Mouse (Mus musculus): ENCODE measurements around the gene S1pr5. TPM values are rescaled to one million over a fixed set of nuclear protein-coding genes. Genes with fewer than 3 reads are reported as not detected.
"Not testable (repeated sequence)": the region's sequence is repeated elsewhere in the genome, so short reads cannot be mapped to it uniquely, and the experiment has no call there.

Gene S1pr5
- 4.7 and 5.9 TPM in 2 replicates for total RNA-seq (2017)

DNA sequence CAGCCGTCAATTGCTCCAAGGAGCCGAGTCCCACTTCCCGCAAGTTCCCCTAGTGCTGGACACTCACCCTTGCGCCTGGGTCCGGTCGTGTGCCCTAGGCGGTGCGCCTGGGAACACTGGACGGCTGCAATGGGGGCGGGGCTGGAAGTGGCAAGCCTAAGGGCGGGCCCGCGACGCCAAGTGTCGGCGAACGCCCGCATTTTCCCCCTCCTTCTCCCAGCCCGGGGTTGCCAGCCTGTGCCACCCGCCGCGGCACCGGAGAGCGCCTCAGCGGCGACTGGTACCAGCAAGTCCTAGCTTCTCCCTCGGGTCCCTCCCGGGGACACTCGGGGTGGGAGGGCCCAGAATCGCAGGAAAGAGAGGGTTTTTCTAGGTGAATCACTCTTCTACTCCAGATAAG, at the start of gene S1pr5:
TSS of gene S1pr5 (minus strand) at position 118 of the 400 bp plus-strand sequence.
- no peak for ATAC-seq (ENCODE audit: extremely low read depth, insufficient number of reproducible peaks, low FRiP score, poor library complexity, severe bottlenecking)

DNA sequence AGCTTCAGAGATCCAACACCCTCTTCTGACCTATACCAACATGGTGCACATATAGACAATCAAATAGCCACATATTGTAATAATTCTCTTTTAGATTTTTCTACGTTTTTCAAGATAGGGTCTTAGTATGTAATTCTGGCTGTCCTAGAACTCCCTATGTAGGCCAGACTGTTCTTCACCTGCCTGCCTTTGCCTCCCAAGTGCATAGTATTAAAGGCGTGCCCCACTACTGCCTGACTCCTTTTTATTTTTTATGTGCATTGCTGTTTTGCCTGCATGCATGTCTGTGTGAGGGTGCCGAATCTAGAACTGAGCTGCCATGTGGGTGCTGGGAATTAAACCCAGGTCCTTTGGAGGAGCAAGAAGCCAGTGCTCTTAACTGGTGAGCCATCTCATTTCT, 44.0 kb upstream of the S1pr5 start:
- ATAC-seq (ENCODE audit: extremely low read depth, insufficient number of reproducible peaks, low FRiP score, poor library complexity, severe bottlenecking): no peak

DNA sequence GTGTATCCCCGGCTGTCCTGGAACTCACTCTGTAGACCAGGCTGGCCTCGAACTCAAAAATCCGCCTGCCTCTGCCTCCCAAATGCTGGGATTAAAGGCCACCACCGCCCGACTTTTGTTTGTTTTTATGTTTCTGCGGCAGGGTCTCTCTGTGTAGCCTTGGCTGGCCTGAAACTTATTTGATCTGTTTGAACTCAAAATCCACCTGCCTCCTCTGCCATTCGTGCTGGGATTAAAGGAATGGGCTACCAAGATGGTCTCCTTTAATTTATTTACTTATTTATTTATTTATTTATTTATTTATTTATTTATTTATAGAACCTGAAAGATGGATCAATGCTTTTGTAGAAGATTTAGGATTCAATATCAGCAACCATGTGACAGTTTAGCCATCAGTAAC, 43.6 kb upstream of the S1pr5 start:
- ATAC-seq (ENCODE audit: extremely low read depth, insufficient number of reproducible peaks, low FRiP score, poor library complexity, severe bottlenecking): not testable (repeated sequence)

DNA sequence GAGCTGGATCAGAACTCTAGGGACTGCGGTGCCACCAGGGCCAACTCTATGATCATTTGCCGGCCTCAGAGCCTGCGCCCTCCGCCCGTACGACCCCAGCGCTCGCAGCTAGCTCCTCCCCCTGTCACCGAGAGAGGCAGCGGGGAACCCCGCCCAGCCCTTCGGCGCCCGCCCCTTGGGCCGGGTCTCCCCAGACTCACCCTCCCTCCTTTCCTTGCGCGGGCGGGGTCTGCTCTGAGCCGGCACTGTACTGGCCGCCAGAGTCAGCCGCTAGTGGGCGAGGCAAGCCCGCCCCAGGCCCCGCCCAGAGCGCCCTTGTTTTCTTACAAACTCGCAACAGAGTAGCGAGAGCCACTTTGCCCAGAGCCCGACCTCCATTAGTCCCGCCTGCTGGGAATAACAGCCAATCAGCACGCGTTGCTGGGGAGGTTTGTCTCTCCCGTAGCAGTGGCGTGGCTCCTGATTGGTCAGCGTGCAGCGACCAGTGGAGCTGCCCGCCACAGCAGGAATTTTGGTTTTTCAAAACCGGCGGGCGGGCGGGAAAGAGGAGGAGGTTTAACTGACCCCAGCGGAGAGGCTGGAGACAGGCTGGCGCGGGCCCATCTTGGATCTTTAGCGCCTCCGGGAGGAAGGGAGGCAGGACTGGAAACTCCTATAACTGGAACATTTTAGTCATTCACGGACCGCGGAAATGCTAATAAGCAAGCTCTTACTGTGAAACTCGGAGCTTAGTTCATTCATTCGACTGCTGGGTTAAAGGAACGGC, 43.0 kb upstream of the S1pr5 start, which contains the start of gene Cdkn2d:
TSS of gene Cdkn2d (minus strand) at position 386 of the 766 bp plus-strand sequence.
- ATAC-seq (ENCODE audit: extremely low read depth, insufficient number of reproducible peaks, low FRiP score, poor library complexity, severe bottlenecking): peak; percentile 72

DNA sequence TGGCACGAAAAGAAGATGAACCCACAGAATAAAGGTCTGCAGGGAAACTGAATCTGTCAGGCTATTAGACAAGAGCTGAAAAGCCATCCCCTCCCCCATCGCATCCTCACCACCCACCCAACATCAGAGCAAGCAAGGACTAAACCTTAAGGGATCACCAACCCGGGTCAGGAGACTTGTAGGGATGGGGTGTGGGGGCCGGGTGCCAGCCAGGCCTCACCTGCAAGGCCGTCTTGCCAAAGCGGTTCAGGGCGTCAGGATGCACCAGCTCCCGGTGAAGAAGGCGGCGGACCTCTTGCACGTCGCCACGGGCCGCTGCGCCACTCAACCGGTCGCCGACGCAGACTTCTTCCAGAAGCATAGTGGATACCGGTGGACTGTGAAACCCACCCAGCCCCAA, 42.3 kb upstream of the S1pr5 start:
- ATAC-seq (ENCODE audit: extremely low read depth, insufficient number of reproducible peaks, low FRiP score, poor library complexity, severe bottlenecking): no peak

DNA sequence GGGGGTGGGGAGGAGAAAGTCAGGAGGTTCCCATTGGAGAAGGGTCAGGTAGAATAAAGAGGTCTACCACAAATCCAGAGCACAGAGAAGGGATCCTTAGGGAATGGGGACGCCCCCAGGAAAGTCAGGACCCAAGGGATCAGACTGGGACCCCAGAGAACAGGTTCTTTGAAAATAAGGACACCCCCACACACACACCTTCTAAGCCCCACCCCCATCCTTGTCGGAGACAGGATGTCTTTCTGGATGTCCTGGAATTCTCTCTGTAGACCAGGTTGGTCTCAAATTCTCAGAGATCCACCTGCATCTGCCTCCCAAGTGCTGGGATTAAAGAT, 41.1 kb upstream of the S1pr5 start:
- ATAC-seq (ENCODE audit: extremely low read depth, insufficient number of reproducible peaks, low FRiP score, poor library complexity, severe bottlenecking): no peak

DNA sequence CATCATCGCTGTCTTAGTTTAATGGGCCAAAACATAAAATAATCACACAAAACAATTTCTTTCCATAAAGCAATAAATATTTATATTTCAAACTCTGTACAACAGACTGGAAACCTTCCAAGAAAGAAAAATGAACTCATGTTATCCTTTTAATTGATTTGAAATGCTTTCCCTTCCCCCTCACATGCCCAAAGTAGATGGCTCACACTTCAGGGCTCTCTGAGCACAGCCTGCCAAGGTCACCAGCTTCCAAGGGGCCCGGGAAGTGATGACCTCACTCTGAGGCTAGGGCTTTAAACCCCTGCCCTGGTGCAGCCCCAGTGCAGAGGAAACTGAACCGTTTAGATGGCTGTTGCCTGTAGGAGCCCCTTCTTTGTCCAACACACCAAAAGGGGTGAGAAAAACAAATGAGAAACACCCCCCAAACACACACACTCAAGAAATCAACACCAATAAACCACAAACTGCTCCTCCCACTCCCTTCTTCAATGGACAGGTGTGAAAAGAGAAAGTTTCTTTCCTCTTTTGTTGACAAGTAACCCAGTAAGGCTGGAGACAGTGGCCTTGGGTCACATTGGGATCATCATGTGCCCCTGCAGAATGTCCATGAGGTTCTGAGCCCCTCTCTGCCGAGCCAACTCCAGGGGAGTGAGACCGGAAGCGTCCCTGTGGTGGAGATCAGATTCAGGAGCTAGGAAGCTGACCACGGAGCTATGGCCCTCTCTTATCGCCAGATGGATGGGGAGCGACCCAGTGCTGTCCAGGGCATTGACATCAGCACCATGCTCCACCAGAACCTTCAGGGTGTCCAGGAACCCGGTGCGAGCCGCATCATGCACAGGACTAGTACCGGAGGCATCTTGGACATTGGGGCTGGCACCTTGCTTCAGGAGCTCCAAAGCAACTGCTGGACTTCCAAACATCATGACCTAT, 40.4 kb upstream of the S1pr5 start:
- no peak for ATAC-seq (ENCODE audit: extremely low read depth, insufficient number of reproducible peaks, low FRiP score, poor library complexity, severe bottlenecking)

DNA sequence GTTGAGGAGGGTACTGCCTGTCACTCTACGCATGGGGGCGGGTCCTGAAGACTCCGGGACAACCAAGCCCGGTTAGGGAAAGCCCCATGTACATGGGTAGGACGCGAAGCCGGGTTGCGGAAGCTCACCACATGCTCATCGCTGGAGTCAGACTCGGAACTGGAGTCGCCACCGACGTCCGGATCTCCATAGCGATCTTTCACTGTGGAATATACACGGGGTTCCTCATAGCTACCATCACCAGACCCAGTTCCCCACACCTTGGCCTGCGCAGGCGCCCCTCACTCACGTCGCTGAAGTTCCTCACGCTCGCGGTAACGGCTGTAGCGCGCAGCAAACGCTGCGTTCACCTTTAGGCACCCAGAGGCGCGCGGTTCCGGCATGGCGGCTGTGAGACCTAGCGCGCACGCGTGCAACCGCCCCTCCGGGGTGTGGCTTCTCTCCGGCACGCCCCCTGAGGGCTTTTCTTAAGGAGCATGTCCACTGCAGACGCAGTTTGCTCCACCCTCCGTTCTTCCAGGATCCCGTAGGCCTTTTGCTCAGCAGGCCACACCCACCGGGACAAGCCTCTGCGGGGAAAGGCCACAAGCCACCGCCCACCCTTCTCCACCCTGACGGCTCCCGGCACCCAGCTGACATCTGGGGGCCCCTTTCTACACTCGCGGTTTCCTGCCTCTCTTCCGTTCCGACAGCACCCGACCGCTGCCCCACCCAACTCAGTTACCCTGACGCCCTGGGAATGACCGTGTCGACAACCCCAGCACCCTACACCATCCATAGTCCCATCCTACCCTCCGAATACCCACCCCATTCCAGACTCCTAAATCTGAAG, 39.5 kb upstream of the S1pr5 start, which contains the start of gene Kri1:
TSS of gene Kri1 (minus strand) at position 399 of the 832 bp plus-strand sequence.
- peak; percentile 68 for ATAC-seq (ENCODE audit: extremely low read depth, insufficient number of reproducible peaks, low FRiP score, poor library complexity, severe bottlenecking)

DNA sequence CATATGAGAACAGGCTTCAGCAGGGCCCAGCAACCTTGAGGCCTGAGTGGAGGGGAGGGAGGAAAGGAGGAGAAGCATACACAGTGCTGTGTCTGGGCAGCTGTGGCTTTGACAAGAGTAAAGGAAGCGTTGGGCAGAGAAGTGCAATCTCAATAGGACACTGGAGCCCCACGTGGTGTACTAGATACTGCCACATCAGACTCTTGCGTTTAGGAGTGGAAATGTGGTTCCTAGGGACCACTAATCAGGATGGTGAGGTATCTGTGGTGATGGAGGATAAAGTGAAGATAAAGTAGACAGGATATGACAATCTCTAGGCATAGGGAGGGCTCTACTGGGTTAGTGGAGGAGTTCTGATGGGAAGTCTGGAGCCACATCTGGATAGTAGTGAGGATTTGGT, 38.5 kb upstream of the S1pr5 start:
- no peak for ATAC-seq (ENCODE audit: extremely low read depth, insufficient number of reproducible peaks, low FRiP score, poor library complexity, severe bottlenecking)

DNA sequence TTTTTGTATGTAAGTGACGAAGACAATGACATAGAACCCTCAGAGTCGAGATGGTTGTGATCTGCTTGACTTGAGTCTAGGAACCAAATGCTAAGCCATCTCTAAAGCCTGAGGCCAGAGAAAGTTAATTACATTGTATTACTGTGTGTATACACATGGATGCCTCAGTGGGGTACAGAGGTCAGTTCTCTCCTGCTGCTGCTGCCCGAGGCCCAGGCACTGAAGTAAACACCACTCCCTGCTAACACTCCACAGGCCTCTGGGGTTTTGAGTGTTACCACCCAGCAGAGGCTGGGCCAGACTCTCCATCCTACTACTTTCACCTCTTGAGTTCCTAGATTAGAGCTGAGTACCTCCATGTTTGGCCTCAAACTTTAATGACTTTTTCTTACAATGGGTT, 35.8 kb upstream of the S1pr5 start:
- no peak for ATAC-seq (ENCODE audit: extremely low read depth, insufficient number of reproducible peaks, low FRiP score, poor library complexity, severe bottlenecking)

DNA sequence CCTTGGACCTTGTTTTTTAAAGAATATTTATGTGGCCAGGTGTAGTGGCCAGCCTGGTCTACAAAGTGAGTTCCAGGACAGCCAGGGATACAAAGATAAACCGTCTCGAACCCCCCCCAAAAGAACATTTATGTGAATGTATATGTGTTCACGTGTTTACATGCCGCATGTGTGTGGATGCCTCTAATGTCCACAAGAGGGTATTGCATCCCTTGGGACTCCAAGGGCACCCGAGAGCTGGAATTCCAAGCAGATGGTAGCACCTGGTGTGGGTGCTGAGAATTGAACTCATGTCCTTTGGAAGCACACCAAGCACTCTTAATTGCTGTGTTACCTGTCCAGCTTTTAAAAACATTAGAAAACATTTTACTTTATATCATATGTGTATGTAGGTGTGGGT, 35.3 kb upstream of the S1pr5 start:
- no peak for ATAC-seq (ENCODE audit: extremely low read depth, insufficient number of reproducible peaks, low FRiP score, poor library complexity, severe bottlenecking)

DNA sequence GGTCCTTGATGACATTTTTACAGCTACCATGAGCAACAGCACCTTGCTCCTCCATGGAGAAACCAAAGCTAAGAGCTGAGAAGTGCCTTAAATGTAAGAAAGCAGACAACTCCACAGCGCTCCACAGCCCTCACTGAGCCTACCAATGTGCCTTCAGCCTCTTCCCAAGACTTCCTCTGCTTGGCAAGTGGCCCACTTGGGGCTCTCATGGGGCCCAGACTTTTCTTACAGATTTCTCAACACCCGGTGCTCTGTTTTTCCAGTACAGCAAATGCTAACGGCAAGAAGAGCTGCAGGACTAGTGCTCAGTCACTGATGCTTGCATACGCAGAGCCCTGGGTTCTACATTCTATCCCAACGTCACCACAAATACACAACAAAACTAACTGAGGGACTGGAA, 29.5 kb upstream of the S1pr5 start:
- no peak for ATAC-seq (ENCODE audit: extremely low read depth, insufficient number of reproducible peaks, low FRiP score, poor library complexity, severe bottlenecking)

DNA sequence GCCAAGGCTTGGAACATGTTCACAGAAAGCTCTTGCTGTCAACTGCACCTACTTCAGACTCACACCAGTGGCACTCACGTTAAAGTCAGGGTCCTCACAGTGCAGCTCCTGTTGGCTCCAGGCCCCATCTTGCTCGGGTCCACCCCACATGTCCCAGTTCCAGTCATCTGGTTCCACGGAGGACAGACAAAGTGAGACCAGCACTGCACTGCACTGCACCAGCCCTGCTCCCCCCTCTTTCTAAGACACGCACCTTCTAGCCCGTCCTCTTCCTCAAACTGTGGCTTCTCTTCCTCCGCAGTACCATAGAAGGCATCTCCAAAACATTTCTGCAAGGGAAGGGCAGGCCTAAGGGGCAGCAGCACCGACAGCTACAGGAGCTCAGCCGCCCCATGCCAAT, 28.1 kb upstream of the S1pr5 start:
- ATAC-seq (ENCODE audit: extremely low read depth, insufficient number of reproducible peaks, low FRiP score, poor library complexity, severe bottlenecking): no peak

DNA sequence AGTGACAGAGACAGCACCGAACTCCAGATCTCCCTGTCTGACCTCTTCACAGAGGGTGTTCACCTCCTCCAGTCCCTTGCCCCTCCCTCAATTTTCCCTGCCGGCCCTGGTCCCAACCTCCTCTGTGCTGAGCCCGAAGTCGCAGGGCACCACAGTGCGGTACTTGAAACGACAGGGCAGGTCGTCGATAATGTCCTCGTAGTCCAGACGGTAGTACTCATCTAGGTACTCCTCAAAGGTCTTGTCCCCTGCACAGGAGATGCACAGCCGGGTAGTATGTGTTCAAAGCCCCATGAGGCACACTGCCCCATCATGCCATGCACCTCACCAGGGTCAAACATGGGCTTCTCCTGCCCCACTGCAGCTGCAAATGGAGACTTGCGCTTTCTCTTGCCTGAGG, 27.5 kb upstream of the S1pr5 start:
- no peak for ATAC-seq (ENCODE audit: extremely low read depth, insufficient number of reproducible peaks, low FRiP score, poor library complexity, severe bottlenecking)

DNA sequence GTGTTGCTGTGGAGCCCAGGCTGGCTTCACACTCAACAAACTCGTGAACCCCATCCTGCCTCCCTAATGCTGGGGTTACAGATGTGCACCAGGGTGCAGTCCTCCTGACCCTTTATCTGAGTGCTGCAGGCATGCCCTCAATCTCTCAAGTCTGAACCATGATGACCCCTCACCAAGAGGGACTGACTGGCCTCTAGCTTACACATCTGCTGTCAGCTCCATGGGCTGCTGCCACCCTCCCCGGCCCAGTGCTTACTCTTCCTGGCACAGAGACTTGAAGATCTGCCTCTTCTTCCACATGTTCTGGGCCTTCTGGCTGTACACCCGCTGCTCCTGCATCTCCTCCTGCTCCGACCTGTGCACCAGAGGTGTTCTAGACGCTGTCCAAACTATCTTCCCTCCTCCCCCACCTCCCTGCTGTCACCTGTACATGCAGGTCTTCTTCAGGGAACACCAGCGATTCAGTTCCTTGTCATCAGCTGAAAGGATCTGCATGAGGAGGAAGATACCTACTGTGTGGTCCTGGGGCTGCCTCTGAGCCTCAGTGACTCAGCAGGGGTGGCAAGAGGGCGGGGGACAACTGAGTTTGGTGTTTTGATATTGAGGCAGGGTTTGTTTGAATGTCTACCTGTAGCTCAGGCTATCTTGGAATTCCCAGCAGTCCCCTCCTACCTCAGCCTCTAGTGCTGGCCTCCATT, 26.9 kb upstream of the S1pr5 start:
- ATAC-seq (ENCODE audit: extremely low read depth, insufficient number of reproducible peaks, low FRiP score, poor library complexity, severe bottlenecking): no peak

DNA sequence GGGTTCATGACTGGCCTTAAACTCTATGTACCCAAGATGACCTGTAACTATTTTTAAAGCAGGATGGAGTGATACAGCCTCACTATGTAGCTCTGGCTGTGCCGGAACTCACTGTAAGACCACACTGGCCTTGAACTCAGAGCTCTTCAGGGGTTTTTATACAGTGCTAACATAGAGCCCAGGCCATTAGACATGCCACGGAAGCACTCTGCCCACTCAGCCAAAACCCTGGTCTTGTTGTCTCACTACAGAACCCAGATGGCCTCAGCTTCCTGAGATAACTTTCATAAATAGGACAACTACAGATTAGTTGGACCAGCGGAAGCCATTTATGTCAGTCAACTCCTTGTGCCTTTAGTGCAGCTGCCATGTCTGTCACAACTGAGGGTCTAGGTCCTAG, 26.1 kb upstream of the S1pr5 start:
- ATAC-seq (ENCODE audit: extremely low read depth, insufficient number of reproducible peaks, low FRiP score, poor library complexity, severe bottlenecking): no peak

DNA sequence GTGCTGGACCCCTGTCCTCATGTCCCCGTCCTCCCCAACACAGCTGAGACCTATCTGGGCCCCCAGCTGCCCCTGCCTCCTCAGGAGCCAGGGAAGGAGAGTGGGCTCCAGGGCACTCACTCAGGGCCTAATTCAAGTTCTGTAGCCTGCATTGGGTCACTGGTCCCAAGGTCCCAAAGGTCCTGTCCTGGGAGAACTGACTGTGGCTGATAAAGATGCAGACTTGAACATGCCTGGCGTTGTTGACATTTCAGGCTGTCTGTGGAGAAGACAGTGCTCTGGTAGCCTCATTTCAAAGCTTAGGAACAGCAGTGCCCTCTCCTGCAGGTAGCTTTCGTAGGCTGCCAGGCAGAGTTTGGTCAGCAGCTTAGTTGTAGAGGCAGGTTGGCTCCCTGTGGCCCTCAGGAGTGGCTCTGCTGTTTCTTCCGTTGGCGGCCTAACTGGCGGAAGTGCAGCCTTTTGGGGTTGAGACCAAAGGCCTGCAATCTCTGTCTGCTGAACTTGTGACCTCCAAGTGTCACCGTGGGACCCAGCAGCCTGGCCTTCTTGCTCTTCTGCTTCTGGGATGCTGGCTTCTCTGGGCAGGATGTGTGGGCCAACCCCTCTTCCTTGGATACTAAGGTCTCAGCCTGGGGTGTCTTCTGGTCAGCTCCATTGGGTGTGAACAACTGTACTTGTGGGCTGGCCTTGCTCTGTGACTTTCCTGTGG, 25.4 kb upstream of the S1pr5 start:
- no peak for ATAC-seq (ENCODE audit: extremely low read depth, insufficient number of reproducible peaks, low FRiP score, poor library complexity, severe bottlenecking)

DNA sequence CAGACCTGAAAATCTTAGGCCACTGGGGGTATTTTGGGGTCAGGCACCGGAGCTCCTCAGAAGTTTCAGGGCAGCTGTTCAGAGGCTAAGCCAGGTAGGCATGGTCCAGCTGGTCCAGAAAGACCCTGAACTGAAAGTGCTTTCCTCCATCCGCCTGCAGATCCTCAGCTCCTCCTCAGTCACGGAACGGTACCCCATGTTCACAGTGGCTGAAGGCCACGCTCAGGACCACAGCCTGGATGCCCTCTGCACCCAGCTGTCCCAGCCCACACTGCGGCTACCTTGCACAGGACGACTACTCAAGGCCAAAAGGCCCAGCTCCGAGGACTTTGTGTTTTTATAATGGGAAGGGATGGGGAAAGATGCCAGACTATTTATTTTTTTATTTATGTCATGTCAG, 24.9 kb upstream of the S1pr5 start:
- ATAC-seq (ENCODE audit: extremely low read depth, insufficient number of reproducible peaks, low FRiP score, poor library complexity, severe bottlenecking): no peak
